Mouse (Mus musculus) kidney, postnatal 14 days (tissue): ENCODE measurements around the gene Mllt6.
"Not testable (repeated sequence)": the region's sequence is repeated elsewhere in the genome, so short reads cannot be mapped to it uniquely, and the experiment has no call there.

ENCODE experiments used
- DNase-seq: peaks from one replicate; pipeline ENCODE4 v3.0.0; 2022; ENCODE audit warnings: mixed read lengths

The Mllt6 gene

DNA sequence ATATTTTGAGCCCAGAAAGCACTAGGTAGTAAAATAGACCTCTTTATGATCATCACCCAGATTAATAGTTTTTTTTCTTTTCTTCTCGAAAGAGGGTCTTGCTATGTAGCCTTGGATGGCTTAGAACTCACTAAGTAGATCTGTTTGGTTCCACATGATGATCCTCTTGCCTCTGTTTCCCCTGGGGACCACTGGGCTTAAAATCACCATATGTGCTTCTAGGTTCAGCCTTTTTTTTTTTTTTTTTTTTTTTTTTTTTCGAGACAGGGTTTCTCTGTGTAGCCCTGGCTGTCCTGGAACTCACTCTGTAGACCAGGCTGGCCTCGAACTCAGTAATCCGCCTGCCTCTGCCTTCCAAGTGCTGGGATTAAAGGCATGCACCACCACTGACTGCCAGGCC, 14.7 kb upstream of the Mllt6 start:
- not testable (repeated sequence) for DNase-seq

DNA sequence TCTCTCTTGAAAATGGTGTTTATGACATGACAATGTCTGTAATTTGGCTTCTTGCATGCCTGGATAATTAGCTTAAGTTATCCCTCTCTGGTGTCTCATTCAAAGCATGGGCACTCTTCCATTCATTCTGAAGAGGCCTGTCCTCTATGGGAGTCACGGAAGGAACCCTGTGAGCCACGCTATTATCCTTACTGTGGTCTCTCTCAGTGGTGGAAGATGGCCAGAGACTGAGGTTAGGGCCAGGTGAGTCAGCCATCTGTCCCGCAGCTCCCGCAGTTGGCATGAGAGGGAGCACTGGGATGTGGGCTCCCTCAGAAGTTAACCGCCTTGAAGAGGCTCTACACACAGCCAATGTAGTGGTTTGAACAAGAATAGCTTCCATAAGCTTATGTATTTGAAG, 12.9 kb upstream of the Mllt6 start:
- DNase-seq: no peak

DNA sequence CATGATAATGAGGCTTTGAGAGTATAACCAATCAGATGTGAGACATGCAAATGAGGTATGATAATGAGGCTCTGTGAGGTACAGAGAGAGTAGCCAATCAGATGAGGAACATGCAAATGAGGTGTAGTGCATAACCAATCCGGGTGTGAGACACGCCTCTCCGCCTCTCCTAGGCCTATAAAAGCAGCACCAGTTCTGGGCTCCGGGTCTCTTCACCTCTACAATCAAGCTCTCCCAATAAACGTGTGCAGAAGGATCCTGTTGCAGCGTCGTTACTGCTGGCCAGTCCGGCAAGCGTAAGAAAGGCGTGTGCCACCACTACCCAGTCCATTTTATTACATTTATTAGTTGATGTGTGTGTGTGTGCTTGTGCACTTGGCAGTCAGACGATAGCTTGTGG, 9.8 kb upstream of the Mllt6 start:
- not testable (repeated sequence) for DNase-seq

DNA sequence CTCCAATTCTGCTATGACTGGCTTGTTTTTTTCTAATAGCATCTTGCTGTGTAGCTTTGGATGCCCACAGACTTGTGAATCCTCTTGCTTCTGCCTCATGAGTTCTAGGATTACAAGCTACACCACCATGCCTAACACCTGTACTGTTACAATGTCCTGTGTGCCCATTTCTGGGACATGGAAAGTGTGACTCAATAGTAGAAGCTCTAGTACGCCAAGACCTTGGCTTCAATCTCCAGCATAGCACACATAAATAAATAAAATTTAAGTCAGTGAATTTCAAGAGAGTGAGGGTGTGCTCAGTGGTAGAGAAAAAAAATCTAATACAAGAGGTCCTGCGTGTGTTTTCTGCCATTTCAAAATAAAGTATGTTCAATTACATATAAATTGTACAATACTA, 9.0 kb upstream of the Mllt6 start:
- DNase-seq: no peak

DNA sequence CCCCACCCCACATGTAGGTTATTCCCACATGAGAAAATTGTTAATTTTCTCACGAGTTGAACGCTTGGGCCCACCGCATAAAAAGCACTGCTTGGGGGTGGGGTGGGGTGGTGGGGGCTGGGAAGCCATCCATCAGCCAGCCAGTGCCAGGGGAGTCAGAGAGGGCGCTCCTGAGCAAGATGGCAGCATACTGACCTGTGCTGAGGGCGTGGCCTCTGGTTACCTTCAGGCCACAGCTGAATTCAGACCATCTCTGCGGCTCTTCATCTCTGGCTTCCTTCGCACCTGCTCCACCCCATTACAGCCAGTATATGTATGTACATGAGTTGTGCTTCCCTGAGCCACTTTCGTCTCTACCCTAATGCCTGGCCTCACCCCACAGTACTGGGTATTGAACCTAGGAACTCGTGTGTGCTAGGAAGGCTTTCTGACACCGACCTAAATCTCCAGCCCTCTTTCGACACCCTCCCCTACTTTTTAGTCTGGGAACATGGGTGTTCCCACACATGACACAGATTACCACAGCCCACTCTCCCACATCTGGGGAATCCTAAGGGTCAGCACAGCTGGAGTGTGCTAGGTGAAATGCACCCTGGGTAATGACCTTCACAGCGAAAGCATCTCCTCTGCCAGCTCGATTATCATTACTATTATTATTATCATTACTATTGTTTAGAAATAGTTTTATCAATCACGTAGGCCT, 6.8 kb upstream of the Mllt6 start:
- no peak for DNase-seq

DNA sequence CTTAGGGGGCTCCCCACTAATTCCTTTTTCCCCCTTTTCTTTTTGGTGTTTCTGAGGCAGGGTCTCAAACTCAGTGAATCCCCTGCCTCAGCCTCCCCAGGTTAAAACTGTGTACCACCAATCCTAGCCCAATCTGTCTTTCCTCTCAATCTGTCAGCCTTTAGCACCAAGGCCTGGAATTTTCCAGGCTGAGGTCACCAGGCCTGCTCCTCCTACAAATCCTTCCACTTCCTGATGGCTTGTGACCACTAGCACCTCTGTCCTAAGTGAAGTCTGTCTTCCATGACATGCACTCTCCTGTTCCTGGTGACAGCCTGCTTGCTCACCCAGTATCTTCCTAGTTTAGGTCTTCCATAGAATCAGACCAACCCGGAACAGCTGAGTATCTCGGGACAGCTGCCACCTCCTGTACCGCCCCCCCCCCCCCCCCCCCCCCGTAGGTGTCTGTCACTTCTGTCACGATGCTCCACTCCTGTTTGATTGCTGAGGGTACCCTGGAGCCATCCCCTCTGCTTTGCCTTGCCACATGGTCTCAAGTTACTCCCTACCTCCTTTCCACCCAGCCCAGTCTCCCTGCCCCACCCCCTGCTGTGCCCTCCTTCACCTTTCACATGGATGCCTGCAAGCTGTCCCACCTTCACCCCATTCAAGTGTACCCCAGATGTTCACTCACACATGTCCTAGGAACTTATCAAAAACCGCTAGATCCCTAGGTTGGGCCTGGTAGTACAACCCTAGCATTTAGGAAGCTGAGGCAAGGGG, 5.8 kb upstream of the Mllt6 start:
- DNase-seq: no peak

DNA sequence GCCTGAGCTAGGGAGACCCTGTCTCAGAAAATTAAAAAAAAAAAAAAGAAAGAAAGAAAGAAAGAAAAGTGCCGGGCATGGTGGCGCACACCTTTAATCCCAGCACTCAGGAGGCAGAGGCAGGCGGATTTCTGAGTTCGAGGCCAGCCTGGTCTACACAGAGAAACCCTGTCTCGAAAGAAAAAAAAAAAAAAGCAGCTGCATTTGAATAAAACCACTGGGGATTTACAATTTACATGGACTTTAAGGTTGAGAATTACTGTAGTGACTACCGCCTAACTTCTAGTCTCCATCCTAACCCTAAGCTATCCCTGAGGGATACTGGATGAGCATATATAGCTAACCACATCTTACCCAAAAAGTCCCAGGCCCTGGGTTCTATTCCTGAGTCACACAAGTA, 5.2 kb upstream of the Mllt6 start:
- not testable (repeated sequence) for DNase-seq

DNA sequence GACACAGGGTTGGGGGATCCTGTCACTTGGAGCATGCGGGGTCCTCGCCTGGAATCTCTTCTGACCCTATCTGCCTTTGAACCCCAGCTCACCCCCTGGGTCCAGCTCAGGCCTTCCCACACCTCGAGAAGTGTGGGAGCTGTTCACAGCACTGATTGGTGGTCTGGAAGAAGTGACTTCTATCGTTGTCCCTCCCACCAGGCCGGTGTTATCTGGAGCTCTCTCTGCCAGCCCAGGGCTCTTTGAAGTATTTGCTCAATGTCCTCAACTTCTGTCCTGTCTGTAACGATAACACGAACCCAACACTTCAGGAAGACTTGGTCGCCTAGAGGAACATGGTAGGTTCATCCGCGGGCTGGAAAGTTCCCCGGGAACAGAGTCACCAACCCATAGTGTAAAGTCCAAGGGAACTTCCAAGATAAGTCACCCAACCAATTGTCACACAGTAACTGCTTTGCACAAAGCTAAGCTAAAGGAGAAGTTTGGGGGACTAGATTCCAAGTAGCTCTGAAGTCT, 4.4 kb upstream of the Mllt6 start:
- DNase-seq: no peak

DNA sequence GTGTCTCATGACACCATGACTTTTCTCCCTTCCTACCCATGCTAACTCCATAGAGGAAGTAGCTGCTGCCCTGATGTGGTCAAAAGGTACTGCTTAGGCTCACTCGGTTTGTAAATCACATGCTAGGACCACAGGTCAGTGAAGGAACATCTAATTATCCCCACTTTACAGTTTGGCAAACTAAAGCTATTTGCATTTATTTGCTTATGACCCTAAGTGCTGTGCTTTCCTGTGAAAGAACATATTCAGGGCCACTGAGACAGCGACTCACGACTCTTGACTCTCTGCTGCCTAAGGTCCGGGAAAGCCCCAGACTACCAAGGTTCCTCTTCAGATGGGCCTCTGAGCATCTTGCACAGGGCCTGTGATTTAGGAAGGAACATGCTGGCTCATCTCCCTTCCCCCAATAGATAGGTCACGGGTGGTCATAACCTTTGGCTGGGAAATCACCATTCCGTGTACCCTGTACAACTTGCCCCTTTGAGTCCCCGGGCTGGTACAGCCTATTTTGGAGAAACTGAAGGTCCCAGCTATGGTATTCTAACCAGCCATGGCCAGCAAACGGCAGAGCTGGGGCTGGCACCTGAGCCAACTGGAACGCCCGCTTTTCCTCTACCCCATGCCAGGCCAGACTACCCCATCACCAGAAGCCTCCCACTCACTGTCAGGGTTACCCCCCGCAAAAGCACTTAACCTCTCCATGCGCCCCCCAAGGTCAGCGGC, 3.8 kb upstream of the Mllt6 start:
- peak; percentile 38 for DNase-seq

DNA sequence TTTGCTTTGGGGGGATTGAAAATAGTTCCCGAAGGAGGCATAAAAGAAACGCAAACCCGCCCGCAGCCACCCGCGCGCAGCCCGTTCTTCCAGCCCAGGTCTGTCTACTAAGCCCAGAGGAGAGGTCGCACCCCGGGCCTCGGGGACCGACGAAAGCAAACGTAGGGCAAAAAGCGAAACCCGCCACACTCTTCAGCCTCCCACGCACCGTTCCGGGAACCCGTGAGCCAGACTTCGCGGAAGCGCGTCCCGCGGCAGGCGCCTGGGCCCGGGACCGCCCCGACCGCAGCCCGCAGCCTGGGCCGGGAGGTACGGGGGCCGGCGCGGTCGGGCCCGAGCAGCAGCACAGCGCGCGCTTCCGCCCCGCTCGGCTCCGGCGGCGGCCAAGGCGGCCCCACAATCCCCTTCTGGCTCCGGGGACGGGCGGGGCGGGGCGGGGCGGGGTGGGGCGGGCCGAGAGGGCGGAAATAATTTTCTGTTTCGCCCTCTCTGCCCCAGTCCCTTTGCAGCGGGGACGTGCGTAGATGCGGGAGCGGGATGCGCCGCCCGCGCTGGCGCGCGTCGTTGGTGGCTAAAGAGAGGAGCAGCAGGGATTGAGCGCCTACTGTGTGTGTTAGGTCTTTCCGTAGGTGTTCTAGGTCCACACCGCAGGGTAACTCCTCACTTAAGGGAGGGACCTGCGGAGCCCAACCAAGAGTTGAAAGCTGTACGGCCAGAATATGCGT, 3.1 kb upstream of the Mllt6 start:
- peak; percentile 89 for DNase-seq

DNA sequence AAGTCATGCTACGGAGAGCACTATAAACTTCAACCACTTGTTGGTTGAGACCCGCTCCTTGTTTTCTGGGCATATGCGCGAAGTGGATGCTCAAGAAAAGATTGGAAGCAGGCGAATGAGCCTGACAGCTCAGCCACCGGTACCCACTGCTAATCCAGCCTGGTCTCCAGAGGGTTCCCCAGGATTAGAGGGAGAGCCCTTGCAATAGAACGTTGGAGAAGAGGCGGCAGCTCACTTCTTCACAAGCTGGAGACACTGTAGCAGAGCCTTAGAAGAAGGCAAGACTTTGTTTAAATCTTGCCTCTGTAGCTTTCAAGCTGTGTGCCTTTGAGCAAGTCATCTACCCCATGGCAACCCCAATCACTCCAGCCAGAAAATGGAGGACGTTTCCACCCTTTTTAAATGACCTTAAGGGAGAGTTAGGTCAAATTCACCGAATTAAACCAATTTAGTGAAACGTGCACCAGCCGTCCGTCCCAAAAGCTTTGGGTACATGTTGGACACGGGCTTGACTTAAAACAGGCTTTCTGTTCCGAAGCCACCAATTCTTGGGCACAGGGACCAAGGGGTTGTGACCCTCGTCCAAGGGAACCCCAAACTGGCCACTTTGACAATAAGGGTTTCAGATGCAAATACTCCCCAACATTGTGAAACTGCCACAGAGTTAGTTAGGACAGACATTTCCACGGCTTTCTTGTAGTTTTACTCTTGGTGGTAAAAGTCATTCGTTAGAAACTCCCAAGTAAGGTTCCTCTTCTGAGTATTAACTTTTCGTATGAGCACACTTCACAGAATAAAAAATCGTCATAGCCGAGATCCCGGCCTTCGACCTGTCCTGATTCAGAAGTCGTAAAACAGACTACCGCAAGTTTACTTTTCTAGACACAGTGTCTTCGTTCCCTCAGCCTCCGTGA, 2.2 kb upstream of the Mllt6 start:
- DNase-seq: no peak

DNA sequence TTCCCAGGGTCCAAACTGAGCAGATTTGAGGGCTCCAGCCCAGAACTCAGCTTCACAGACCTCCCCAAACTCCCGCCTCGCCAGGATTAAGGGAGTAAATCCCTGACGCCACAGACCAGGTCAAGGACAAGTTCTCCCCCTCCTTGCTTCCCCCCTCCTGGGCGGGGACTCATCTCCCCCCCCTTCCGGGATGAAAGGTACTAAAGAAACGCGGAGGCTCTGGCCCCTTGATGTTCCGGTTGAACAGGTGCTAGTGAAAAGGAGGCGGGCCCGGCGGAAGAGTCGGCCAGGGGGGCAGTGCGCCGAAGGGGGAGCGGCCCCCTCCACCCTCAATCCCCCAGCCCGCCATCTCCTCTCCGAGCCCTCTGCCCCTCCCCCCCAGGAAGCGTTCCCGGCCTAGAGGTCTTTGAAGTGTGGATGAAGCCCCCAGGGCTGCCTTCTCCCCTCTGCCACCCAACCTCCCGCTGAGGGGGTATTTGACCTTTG, 1.5 kb upstream of the Mllt6 start:
- DNase-seq: peak; percentile 89

DNA sequence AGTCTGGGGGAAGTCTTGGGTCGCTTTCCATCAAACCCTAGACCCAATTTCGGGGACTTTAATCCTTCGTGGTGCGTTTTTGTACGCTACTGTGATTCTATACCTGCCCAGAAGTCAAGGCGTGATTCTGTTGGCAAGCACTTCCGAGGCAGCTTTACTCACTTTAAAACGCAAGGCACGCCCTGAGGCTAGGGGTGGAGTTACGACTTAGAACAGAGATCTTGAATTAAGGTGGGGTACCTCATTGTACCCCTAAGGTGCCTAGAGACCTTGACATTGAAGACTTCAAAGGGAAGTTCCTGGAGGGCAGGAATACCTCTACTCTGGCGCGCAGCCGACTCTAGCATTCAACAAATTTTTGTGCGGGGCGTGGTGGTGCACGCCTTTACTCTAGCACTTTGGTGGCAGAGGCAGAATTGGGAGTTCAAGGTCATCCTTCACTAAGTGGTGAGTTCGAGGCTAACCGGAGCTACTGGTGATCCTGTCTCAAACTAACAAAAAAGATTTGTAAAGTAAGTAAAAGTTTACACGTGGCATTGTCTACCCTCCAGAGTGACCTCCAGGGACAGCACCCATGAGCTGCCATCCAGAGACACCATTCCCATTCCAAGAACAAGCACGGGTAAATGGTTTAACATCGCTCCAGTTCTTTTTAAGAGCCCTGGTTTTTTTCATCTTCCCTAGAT, 864 bp upstream of the Mllt6 start:
- DNase-seq: peak; percentile 76

DNA sequence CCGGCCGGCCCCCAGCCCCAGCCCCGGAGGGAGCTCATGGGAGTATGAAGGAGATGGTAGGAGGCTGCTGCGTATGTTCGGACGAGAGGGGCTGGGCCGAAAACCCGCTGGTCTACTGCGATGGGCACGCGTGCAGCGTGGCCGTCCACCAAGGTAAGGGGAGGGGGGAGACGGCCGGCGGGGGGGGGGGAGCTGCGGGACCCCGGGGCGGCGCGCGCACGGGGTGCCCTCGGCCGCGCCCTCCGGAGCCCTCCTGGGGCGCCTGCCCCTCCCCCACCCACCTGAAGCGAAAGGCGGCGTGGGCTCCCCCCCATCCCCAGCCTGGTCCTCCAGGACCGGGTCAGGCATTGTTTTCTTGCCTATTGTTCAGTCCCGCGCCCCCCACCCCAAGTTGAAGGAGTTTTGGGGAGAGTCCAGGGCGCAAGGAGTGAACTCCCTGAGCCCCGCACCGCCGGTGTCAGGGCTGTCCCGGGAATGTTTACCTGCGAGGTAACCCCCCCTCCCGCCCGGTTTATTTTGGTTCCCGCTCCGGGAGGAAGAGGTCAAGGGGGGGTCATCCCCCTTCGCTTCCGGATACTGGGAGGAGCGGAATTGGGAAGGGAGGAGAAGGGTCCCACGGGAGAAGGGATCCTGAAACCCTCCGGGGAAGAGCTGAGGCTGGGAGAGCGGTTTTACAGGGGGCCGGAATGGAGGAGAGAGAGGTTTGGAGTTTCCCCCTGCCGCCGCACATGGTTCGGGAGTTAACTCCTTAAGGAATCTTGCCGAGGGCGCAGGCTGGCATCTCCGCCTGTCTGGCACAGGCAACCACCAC, 519 bp downstream of the Mllt6 start:
- peak; percentile 68 for DNase-seq

DNA sequence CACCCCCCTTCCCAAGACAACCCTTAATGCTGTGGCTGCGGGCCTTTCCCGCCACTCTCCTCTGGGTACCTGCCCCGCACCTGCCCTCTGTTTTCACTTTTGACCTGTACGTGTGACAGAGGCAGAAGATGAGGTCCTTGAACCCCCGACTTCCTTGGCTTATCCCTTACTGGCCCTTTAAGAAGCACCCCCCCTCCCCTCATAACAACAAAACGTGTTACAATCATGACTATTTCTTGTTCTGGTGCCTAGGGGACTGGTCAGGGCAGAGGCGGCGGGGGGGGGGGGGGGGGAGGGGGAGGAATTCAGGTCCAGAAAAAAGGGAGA, 1.1 kb downstream of the Mllt6 start:
- DNase-seq: no peak

DNA sequence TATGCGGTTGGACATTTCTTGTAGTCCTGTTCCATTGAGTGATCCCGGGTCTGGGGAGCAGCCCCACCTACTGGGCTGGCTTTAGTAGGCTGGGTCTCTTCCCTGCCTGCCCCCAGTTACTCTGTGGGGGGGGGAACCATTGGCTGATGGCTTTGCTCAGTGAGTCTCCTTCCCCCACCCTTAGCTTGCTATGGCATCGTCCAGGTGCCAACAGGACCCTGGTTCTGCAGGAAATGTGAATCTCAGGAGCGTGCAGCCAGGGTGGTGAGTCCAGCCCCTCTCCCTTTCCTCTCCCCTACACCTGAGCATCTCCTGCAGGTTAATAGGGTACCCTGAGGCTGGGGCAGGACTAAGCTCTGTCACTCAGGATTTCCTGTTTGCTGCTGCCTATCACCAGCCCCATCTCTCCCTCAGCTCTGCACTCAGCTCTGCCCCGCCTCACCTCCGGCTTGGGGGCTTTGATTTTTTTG, 1.6 kb downstream of the Mllt6 start:
- DNase-seq: peak; percentile 52

DNA sequence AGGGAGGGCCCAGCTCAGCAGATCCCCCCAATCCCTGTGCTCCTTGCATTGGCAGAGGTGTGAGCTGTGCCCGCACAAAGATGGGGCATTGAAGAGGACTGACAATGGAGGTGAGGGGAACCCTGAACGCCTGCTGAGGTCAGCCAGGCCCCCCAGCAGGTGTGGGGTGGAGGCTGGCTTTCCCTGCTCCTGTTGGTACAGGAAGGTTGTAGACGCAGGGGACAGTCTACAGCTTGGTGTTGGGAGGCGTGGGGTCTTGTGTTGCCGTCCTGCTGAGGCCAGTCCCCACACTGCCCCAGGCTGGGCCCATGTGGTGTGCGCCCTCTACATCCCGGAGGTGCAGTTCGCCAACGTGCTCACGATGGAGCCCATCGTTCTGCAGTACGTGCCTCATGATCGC, 2.2 kb downstream of the Mllt6 start:
- DNase-seq: no peak

DNA sequence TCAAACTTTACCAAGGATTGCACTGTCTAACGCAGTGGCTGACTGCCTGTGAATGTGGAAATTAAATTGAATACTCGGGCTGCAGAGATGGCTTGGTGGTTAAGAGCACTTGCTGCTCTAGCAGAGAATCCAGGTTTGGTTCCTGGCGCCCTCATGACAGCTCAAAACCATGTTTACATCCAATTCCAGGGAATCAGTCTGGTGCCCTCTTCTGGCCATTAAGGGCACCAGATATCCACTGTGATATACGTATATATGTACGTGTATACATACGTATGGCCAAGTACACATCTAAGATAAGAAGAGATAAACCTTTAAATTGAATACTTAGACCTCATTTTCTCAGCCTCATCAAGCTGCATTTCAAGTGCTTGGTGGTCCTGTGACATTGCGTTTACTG, 3.0 kb downstream of the Mllt6 start:
- DNase-seq: no peak

DNA sequence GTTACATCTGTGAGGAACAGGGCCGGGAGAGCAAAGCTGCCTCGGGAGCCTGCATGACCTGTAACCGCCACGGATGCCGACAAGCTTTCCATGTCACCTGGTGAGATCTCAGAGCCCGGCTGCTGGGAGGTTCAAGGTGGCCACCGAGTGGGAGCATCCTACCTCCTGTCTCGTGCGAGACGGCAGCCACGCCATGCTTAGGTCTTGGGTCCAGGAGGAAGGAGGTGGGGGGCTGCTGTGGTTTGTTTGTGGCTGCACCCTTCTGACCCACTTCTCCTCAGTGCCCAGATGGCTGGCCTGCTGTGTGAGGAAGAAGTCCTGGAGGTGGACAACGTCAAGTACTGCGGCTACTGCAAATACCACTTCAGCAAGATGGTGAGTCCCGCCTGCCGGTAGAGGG, 3.6 kb downstream of the Mllt6 start:
- no peak for DNase-seq

DNA sequence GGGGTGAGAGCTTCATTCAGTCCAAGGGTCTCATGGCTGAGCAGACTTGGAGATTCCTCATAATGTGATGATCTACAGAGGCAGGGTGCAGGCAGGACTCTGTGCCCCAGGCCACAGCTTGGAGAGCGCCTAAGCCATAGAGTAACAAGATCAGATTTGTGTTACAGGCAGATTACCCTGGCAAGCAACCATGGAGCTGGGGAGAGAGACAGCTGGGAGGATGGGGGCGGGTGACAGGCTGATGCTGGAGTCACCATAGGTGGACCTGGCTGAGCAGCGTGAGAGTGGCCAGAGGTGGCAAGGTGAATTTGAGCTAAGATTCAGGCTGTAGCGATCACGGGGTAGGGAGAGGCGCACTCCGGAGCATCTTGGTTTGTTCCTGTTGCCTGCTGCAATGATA, 4.9 kb downstream of the Mllt6 start:
- DNase-seq: no peak
